Mouse (Mus musculus): ENCODE data around the gene Epb41l4b.

The Epb41l4b gene

GRCm38 (mm10) chr4:57015032-57015431 is 128.2 kb downstream of the Epb41l4b start:
- DNase-seq (ENCODE audit: low read depth, low spot score) = no peak

GRCm38 (mm10) chr4:57011454-57012046 is 131.7 kb downstream of the Epb41l4b start:
- no peak for DNase-seq (ENCODE audit: low read depth, low spot score)

- DNase-seq (ENCODE audit: low read depth, low spot score) = peak; percentile 18
Observed at GRCm38 (mm10) chr4:57010919-57011318, 132.3 kb downstream of the Epb41l4b start.

- DNase-seq (ENCODE audit: low read depth, low spot score) = no peak
Observed at GRCm38 (mm10) chr4:57010425-57010824, 132.8 kb downstream of the Epb41l4b start.

- DNase-seq (ENCODE audit: low read depth, low spot score) = no peak
Observed at GRCm38 (mm10) chr4:57007717-57008116, 135.5 kb downstream of the Epb41l4b start.

GRCm38 (mm10) chr4:57005011-57005410 is 138.2 kb downstream of the Epb41l4b start:
- DNase-seq (ENCODE audit: low read depth, low spot score) = peak; percentile 21

GRCm38 (mm10) chr4:57003886-57004285 is 139.4 kb downstream of the Epb41l4b start:
- peak; percentile 23 for DNase-seq (ENCODE audit: low read depth, low spot score)

- no peak for DNase-seq (ENCODE audit: low read depth, low spot score)
Observed at GRCm38 (mm10) chr4:57002751-57003150, 140.5 kb downstream of the Epb41l4b start.

- DNase-seq (ENCODE audit: low read depth, low spot score) = no peak
Observed at GRCm38 (mm10) chr4:57001437-57001836, 141.8 kb downstream of the Epb41l4b start.

- peak; percentile 47 for DNase-seq (ENCODE audit: low read depth, low spot score)
Observed at GRCm38 (mm10) chr4:56993331-56993730, 149.9 kb downstream of the Epb41l4b start.

- peak; percentile 47 for DNase-seq (ENCODE audit: low read depth, low spot score)
Observed at GRCm38 (mm10) chr4:56991951-56992350, 151.3 kb downstream of the Epb41l4b start.

- peak; percentile 86 for DNase-seq (ENCODE audit: low read depth, low spot score)
Observed at GRCm38 (mm10) chr4:56990215-56990584, 153.0 kb downstream of the Epb41l4b start, which contains the start of gene Frrs1l. Gene Frrs1l (minus strand): TSS chr4:56990391.

GRCm38 (mm10) chr4:56989431-56990214 is 153.6 kb downstream of the Epb41l4b start:
- peak; percentile 93 for DNase-seq (ENCODE audit: low read depth, low spot score)

- peak; percentile 83 for DNase-seq (ENCODE audit: low read depth, low spot score)
Observed at GRCm38 (mm10) chr4:56965586-56966179, 177.6 kb downstream of the Epb41l4b start.

GRCm38 (mm10) chr4:56963687-56964086 is 179.6 kb downstream of the Epb41l4b start:
- DNase-seq (ENCODE audit: low read depth, low spot score) = peak; percentile 92

- DNase-seq (ENCODE audit: low read depth, low spot score) = no peak
Observed at GRCm38 (mm10) chr4:56961320-56961925, 181.8 kb downstream of the Epb41l4b start.

GRCm38 (mm10) chr4:56957518-56957917 is 185.7 kb downstream of the Epb41l4b start:
- no peak for DNase-seq (ENCODE audit: low read depth, low spot score)

- DNase-seq (ENCODE audit: low read depth, low spot score) = no peak
Observed at GRCm38 (mm10) chr4:56953235-56953634, 190.0 kb downstream of the Epb41l4b start.

GRCm38 (mm10) chr4:56951701-56952100 is 191.5 kb downstream of the Epb41l4b start:
- DNase-seq (ENCODE audit: low read depth, low spot score) = no peak

GRCm38 (mm10) chr4:56949494-56949893 is 193.7 kb downstream of the Epb41l4b start:
- no peak for DNase-seq (ENCODE audit: low read depth, low spot score)

GRCm38 (mm10) chr4:56946641-56947640 is 196.3 kb downstream of the Epb41l4b start, which contains the start of gene Tmem245:
Gene Tmem245 (minus strand): TSS chr4:56947437.
- DNase-seq (ENCODE audit: low read depth, low spot score) = peak; percentile 99

Data from brain, adult 2 months (tissue).